Comparison of ENCODE assay signal across 24 mouse cellular contexts in genomic region chr10:75725449-75725848, GRCm38 (mm10). TPM values are rescaled to one million over a fixed set of nuclear protein-coding genes. Genes with fewer than 3 reads are reported as not detected.
"Had no signal": no experiment of that assay in that cellular context is flagged by ENCODE, and none has a peak within 500 bp of the region (broad histone marks: within the 10 kb centered on the region; RNA-seq: fewer than 3 reads in every experiment).

No protein-coding gene starts in this region.

- H3K27ac ChIP-seq: neural tube, embryonic 12.5 days; neural tube, embryonic 13.5 days; neural tube, embryonic 15.5 days; stomach, embryonic 15.5 days; stomach, postnatal 0 days had no signal

- H3K4me2 ChIP-seq: neural tube, embryonic 12.5 days; neural tube, embryonic 13.5 days; neural tube, embryonic 15.5 days; stomach, embryonic 15.5 days had no signal

- H3K27me3 ChIP-seq: neural tube, embryonic 12.5 days; neural tube, embryonic 13.5 days; neural tube, embryonic 15.5 days; stomach, embryonic 15.5 days had no signal

- H3K4me3 ChIP-seq: neural tube, embryonic 12.5 days; neural tube, embryonic 13.5 days; neural tube, embryonic 15.5 days; stomach, embryonic 15.5 days had no signal

- H3K9me3 ChIP-seq: neural tube, embryonic 12.5 days; neural tube, embryonic 13.5 days; neural tube, embryonic 15.5 days; stomach, embryonic 15.5 days had no signal

- DNase-seq: retina, postnatal 1 day; right cerebral cortex, adult 18-20 months; right cerebral cortex, postnatal 14 days; right cerebral cortex, postnatal 25 days; right cerebral cortex, postnatal 4 days; spleen, adult 18-20 months; thymus, adult 18-20 months; thymus, adult 2 months; thymus, postnatal 14 days; thymus, postnatal 25 days; thymus, postnatal 36 days; thymus, postnatal 4 days had no signal

- H3K9ac ChIP-seq: neural tube, embryonic 12.5 days; neural tube, embryonic 13.5 days; neural tube, embryonic 15.5 days; stomach, embryonic 15.5 days had no signal

- H3K4me1 ChIP-seq: neural tube, embryonic 12.5 days; neural tube, embryonic 13.5 days; neural tube, embryonic 15.5 days; stomach, embryonic 15.5 days had no signal

RNA-seq across cellular contexts. Expression of gene Gm20441, which starts 55.3 kb away (rescaled TPM):
- total RNA-seq: neutrophil, adult 5-6 weeks had no signal
- polyA plus RNA-seq: neural tube, embryonic 12.5 days; neural tube, embryonic 13.5 days; neural tube, embryonic 14.5 days; neural tube, embryonic 15.5 days; small intestine, adult 2 months; spleen, adult 2 months; stomach, embryonic 14.5 days; stomach, embryonic 16.5 days; thymus, adult 2 months; thymus, postnatal 0 days had no signal

RNA-seq across cellular contexts. Expression of gene Gstt3, which starts 55.8 kb away (rescaled TPM):
- total RNA-seq: neutrophil, adult 5-6 weeks had no signal
- polyA plus RNA-seq: neural tube, embryonic 14.5 days had no signal
